In genomic region chr1:127135521-127135920, GRCm38 (mm10) we compare ENCODE assay signal across 21 mouse cellular contexts.
"Had no signal": no experiment of that assay in that cellular context is flagged by ENCODE, and none has a peak within 500 bp of the region (broad histone marks: within the 10 kb centered on the region; RNA-seq: fewer than 3 reads in every experiment).

No protein-coding gene starts in this region.

- H3K9me3 ChIP-seq: lung, embryonic 15.5 days; midbrain, embryonic 10.5 days; midbrain, embryonic 12.5 days; neural tube, embryonic 13.5 days; neural tube, embryonic 15.5 days had no signal

- H3K27ac ChIP-seq: lung, embryonic 15.5 days; macrophage; midbrain, embryonic 10.5 days; midbrain, embryonic 12.5 days; neural tube, embryonic 13.5 days; neural tube, embryonic 15.5 days had no signal

- ATAC-seq: lung, postnatal 0 days; midbrain, embryonic 16.5 days had no signal

- H3K4me1 ChIP-seq: lung, embryonic 15.5 days; midbrain, embryonic 12.5 days; neural tube, embryonic 13.5 days; neural tube, embryonic 15.5 days had no signal

- H3K27me3 ChIP-seq: lung, embryonic 15.5 days; midbrain, embryonic 12.5 days; neural tube, embryonic 13.5 days; neural tube, embryonic 15.5 days had no signal

- H3K9ac ChIP-seq: lung, embryonic 15.5 days; midbrain, embryonic 12.5 days; neural tube, embryonic 13.5 days; neural tube, embryonic 15.5 days had no signal

- DNase-seq: lung, adult 2 months; lung, postnatal 14 days; lung, postnatal 36 days; midbrain, embryonic 14.5 days; retina, postnatal 1 day; right cerebral cortex, adult 18-20 months; right cerebral cortex, postnatal 25 days; right cerebral cortex, postnatal 4 days; spleen, adult 18-20 months; thymus, adult 18-20 months; thymus, postnatal 14 days; thymus, postnatal 36 days had no signal

- H3K4me2 ChIP-seq: lung, embryonic 15.5 days; midbrain, embryonic 12.5 days; neural tube, embryonic 13.5 days; neural tube, embryonic 15.5 days had no signal

- H3K36me3 ChIP-seq: lung, embryonic 15.5 days; midbrain, embryonic 10.5 days; midbrain, embryonic 12.5 days; neural tube, embryonic 13.5 days; neural tube, embryonic 15.5 days had no signal

- H3K4me3 ChIP-seq: lung, embryonic 15.5 days; midbrain, embryonic 10.5 days; midbrain, embryonic 12.5 days; myocyte; neural tube, embryonic 13.5 days; neural tube, embryonic 15.5 days had no signal
